Mouse (Mus musculus): ENCODE data around the gene Vkorc1l1. TPM values are rescaled to one million over a fixed set of nuclear protein-coding genes. Genes with fewer than 3 reads are reported as not detected.

Gene Vkorc1l1
- polyA plus RNA-seq, 1 experiment: 32.4 TPM

DNA sequence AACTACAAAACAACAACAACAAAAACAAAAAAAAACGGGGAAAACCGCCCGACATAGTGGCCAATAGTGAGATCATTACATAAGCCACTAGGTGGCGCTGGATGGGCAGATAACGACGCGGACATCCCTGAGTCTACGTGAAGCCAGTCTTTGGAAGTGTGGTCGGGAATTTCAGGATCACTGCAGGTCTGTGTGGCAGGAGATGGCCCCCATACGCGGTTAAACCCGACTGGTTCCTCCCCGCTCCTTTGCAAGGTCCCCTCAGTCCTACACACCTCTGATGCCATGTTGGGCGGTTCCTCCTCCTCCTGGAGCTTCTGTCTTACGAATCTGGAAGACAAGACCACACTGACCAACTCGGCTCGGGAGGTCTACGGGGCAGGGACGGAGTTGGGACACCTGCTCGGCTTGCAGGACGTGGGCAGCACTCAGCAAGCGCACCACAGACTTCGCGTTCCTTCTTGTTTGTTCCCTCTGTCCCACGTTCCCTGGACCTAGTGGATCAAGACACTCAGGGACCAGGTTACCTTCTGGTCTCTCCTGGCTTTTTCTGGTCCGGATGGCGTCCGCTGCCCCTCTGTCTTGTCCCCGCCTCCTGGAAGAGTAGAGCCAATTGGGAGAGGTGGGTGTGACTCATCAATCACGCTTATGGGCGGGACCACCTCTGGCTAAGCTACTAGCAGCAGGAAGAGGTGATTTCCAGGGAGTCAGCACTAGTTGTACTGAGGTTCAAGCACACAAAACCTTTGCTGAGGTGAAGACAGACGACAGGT is 82.2 kb downstream of the Vkorc1l1 start:
- peak; percentile 41; the same call in 1 of the 2 replicates for TF ChIP-seq POLR2A (IDR thresholded peaks at IDR 0.05; ENCODE audit: borderline replicate concordance, insufficient read depth, low read length)
- peak; percentile 87 for TF ChIP-seq CTCF (IDR thresholded peaks at IDR 0.05; ENCODE audit: borderline replicate concordance, insufficient read depth, low read depth, low read length)
- no peaks in the 10 kb centered on the region for H3K4me1 ChIP-seq (ENCODE audit: control insufficient read depth, insufficient read depth, low read length)
- peak; percentile 77 to 78 for DNase-seq
- H3K27ac ChIP-seq (ENCODE audit: insufficient read depth, low read length): no peak overlapping the region
- peak overlapping the region; percentile 58 for H3K4me3 ChIP-seq (replicated peaks; ENCODE audit: insufficient read depth, low read depth, low read length)
- no peaks in the 10 kb centered on the region for H3K27me3 ChIP-seq (ENCODE audit: control insufficient read depth, insufficient read depth, low read length)
- WGBS: under 1% methylated on average over 32 of the region's 32 CpGs

DNA sequence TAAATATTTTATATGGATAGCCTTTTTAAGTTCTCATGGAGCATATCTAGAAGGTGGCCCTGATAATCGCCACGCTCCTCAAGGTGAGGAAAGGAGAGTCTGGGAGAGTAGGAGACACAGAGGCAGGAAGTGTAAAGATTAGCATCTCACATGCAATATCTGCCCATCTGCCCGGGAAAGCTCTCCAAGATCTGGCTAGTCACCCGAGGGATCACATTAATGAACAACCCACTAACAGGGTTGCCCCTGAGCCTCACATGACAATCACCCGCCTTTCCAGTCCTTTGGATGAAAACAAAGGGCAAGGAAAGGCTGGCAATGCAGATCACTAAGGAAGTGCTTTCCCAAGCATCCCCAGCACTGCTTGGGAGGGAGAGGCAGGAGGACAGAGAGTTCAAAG is 85.4 kb downstream of the Vkorc1l1 start:
- Histone ChIP-seq H3K4me3 (replicated peaks; ENCODE audit: insufficient read depth, low read depth, low read length) (no peak overlapping the region), H3K4me1 (ENCODE audit: control insufficient read depth, insufficient read depth, low read length) (no peaks in the 10 kb centered on the region), H3K27ac (ENCODE audit: insufficient read depth, low read length) (no peak overlapping the region), H3K27me3 (ENCODE audit: control insufficient read depth, insufficient read depth, low read length) (no peaks in the 10 kb centered on the region)
- WGBS: 69% methylated on average over 5 of the region's 5 CpGs
- TF ChIP-seq POLR2A (IDR thresholded peaks at IDR 0.05; ENCODE audit: borderline replicate concordance, insufficient read depth, low read length) (no peak), CTCF (IDR thresholded peaks at IDR 0.05; ENCODE audit: borderline replicate concordance, insufficient read depth, low read depth, low read length) (no peak)
- no peak for DNase-seq

DNA sequence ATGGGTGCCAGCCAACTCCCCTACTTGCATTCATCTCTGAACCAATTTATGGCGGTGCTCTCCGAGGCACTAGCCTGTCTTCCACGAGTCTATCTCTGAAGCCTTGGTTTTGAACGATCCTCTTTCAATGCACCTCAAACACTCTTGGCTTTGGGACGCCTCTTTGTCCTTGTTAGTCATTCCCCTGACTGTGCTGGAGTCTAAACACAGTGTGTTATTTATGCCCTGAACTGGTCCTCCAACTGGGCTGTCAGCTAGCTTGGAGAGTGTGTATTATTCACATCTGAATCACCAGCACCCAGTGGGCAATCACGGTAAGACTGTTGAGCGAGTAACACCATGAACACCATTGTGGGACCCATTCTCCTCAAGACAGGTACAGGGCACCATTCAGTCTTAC is 85.9 kb downstream of the Vkorc1l1 start:
- no peak overlapping the region for H3K27ac ChIP-seq (ENCODE audit: insufficient read depth, low read length)
- no peak overlapping the region for H3K4me3 ChIP-seq (replicated peaks; ENCODE audit: insufficient read depth, low read depth, low read length)
- TF ChIP-seq CTCF (IDR thresholded peaks at IDR 0.05; ENCODE audit: borderline replicate concordance, insufficient read depth, low read depth, low read length) (no peak), POLR2A (IDR thresholded peaks at IDR 0.05; ENCODE audit: borderline replicate concordance, insufficient read depth, low read length) (no peak)
- no peaks in the 10 kb centered on the region for H3K27me3 ChIP-seq (ENCODE audit: control insufficient read depth, insufficient read depth, low read length)
- H3K4me1 ChIP-seq (ENCODE audit: control insufficient read depth, insufficient read depth, low read length): no peaks in the 10 kb centered on the region
- WGBS: 77% methylated on average over 7 of the region's 7 CpGs
- DNase-seq: no peak

GRCm38 (mm10) chr5:130029142-130029897 is 87.5 kb downstream of the Vkorc1l1 start, which contains the start of the genes Asl and Crcp:
Gene Asl (minus strand): TSS chr5:130029247.
Gene Crcp (plus strand): TSS chr5:130029290.
- H3K4me3 ChIP-seq (replicated peaks; ENCODE audit: insufficient read depth, low read depth, low read length): peak within 1 kb of the TSS; percentile 73
- no peaks in the 10 kb centered on the region for H3K27me3 ChIP-seq (ENCODE audit: control insufficient read depth, insufficient read depth, low read length)
- peak; percentile 89 to 91 for DNase-seq
- peak; percentile 77 for TF ChIP-seq POLR2A (IDR thresholded peaks at IDR 0.05; ENCODE audit: borderline replicate concordance, insufficient read depth, low read length)
- TF ChIP-seq CTCF (IDR thresholded peaks at IDR 0.05; ENCODE audit: borderline replicate concordance, insufficient read depth, low read depth, low read length): no peak
- WGBS: 2% methylated on average over 51 of the region's 51 CpGs
- no peaks in the 10 kb centered on the region for H3K4me1 ChIP-seq (ENCODE audit: control insufficient read depth, insufficient read depth, low read length)
- H3K27ac ChIP-seq (ENCODE audit: insufficient read depth, low read length): peak within 1 kb of the TSS; percentile 83

- Histone ChIP-seq H3K4me3 (replicated peaks; ENCODE audit: insufficient read depth, low read depth, low read length) (no peak overlapping the region), H3K27me3 (ENCODE audit: control insufficient read depth, insufficient read depth, low read length) (no peaks in the 10 kb centered on the region), H3K27ac (ENCODE audit: insufficient read depth, low read length) (no peak overlapping the region), H3K4me1 (ENCODE audit: control insufficient read depth, insufficient read depth, low read length) (no peaks in the 10 kb centered on the region)
- DNase-seq: no peak
- 91% methylated on average over 19 of the region's 19 CpGs for WGBS
- TF ChIP-seq CTCF (IDR thresholded peaks at IDR 0.05; ENCODE audit: borderline replicate concordance, insufficient read depth, low read depth, low read length) (no peak), POLR2A (IDR thresholded peaks at IDR 0.05; ENCODE audit: borderline replicate concordance, insufficient read depth, low read length) (no peak)
These were observed 89.9 kb downstream of the Vkorc1l1 start for GRCm38 (mm10) chr5:130031410-130032390.

DNA sequence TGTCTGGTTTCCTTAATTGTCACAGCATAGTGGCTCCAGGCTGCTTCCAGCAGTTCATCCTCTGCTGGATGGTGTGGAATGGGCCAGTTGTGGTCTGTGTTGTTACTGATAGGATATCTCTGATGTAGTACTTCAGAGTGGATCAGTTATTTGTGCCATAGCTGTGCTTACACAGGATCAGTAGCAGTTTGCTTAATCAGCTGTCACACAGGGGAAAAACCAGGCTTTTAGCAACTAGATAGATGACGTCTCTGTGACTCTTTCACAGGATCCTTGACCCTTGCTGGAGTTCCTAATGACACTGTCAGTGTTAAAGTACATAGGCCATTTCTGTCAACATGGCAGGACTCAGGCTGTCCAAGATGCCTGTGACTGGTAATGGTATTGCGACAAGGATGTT is 92.1 kb downstream of the Vkorc1l1 start:
- no peaks in the 10 kb centered on the region for H3K27me3 ChIP-seq (ENCODE audit: control insufficient read depth, insufficient read depth, low read length)
- no peak overlapping the region for H3K27ac ChIP-seq (ENCODE audit: insufficient read depth, low read length)
- H3K4me1 ChIP-seq (ENCODE audit: control insufficient read depth, insufficient read depth, low read length): no peaks in the 10 kb centered on the region
- TF ChIP-seq POLR2A (IDR thresholded peaks at IDR 0.05; ENCODE audit: borderline replicate concordance, insufficient read depth, low read length) (no peak), CTCF (IDR thresholded peaks at IDR 0.05; ENCODE audit: borderline replicate concordance, insufficient read depth, low read depth, low read length) (no peak)
- no peak overlapping the region for H3K4me3 ChIP-seq (replicated peaks; ENCODE audit: insufficient read depth, low read depth, low read length)
- WGBS: 88% methylated on average over 2 of the region's 2 CpGs
- no peak for DNase-seq

Other genes starting within 250 kb of the Vkorc1l1 start
- not detected in 2 replicates for gene Sept14, start 233.5 kb upstream of the Vkorc1l1 start, polyA plus RNA-seq (2012; rRNA removed)
- 90.6 and 97.4 TPM in 2 replicates for gene Mrps17, start 226.5 kb upstream of the Vkorc1l1 start, polyA plus RNA-seq (2012; rRNA removed)
- 137 and 157 TPM in 2 replicates for gene Nipsnap2, start 216.9 kb upstream of the Vkorc1l1 start, polyA plus RNA-seq (2012; rRNA removed)
- 23.4 and 27.3 TPM in 2 replicates for gene Psph, start 154.5 kb upstream of the Vkorc1l1 start, polyA plus RNA-seq (2012; rRNA removed)
- gene Sumf2, start 95.0 kb upstream of the Vkorc1l1 start, polyA plus RNA-seq (2012; rRNA removed): 16.2 and 17.3 TPM in 2 replicates
- 797 and 866 TPM in 2 replicates for gene Chchd2, start 54.5 kb upstream of the Vkorc1l1 start, polyA plus RNA-seq (2012; rRNA removed)
- 3.3 and 3.9 TPM in 2 replicates for gene Zbed5, start 46.2 kb upstream of the Vkorc1l1 start, polyA plus RNA-seq (2012; rRNA removed)
- gene Phkg1, start 43.4 kb upstream of the Vkorc1l1 start, polyA plus RNA-seq (2012; rRNA removed): 30.5 and 34.8 TPM in 2 replicates
- gene Nupr1l, start 33.4 kb upstream of the Vkorc1l1 start, polyA plus RNA-seq (2012; rRNA removed): 3.4 and 3.9 TPM in 2 replicates
- gene Gusb, start 61.1 kb downstream of the Vkorc1l1 start, polyA plus RNA-seq (2012; rRNA removed): 18.9 and 19.3 TPM in 2 replicates
- 27.0 and 28.7 TPM in 2 replicates for gene Asl, start 87.3 kb downstream of the Vkorc1l1 start, polyA plus RNA-seq (2012; rRNA removed)
- gene Crcp, start 87.3 kb downstream of the Vkorc1l1 start, polyA plus RNA-seq (2012; rRNA removed): 34.9 and 38.9 TPM in 2 replicates
- 36.3 and 41.6 TPM in 2 replicates for gene Tpst1, start 131.4 kb downstream of the Vkorc1l1 start, polyA plus RNA-seq (2012; rRNA removed)
- 12.5 and 13.9 TPM in 2 replicates for gene Kctd7, start 202.9 kb downstream of the Vkorc1l1 start, polyA plus RNA-seq (2012; rRNA removed)
- gene Rabgef1, start 229.8 kb downstream of the Vkorc1l1 start, polyA plus RNA-seq (2012; rRNA removed): 43.8 and 45.0 TPM in 2 replicates

Data from cerebellum, adult 2 months (tissue).